ENCODE assay signal across 16 mouse cellular contexts in the genomic region with DNA sequence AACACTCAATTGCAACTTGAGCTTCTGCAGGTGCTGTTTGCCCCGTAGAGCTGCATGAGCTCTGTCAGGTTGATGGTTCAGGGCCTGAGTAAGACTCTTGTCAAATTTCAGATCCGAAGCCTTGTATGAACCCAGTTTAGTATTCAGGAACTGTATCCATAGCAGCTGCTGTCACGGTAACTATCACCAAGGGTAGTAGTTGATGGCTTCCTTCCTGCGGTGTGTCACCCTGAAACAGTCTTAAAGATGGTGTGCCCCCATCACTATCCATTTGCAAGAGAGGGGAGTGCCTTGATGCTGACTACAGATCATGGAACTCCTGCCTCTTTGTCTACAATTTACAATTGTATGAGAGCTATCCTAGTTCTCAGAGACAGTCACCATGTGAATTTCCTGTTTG.
"Had no signal": no experiment of that assay in that cellular context is flagged by ENCODE, and none has a peak within 500 bp of the region (broad histone marks: within the 10 kb centered on the region; RNA-seq: fewer than 3 reads in every experiment).

No protein-coding gene starts in this region.

- H3K4me1 ChIP-seq: limb, embryonic 12.5 days; limb, embryonic 15.5 days had no signal

- H3K27ac ChIP-seq: limb, embryonic 12.5 days; limb, embryonic 15.5 days; liver, embryonic 14.5 days; macrophage; midbrain, embryonic 12.5 days had no signal

- H3K36me3 ChIP-seq: limb, embryonic 12.5 days; limb, embryonic 15.5 days; midbrain, embryonic 12.5 days had no signal

- DNase-seq: kidney, adult 18-20 months; kidney, adult 9 months; kidney, postnatal 14 days; left cerebral cortex, postnatal 4 days; liver, postnatal 0 days; lung, embryonic 14.5 days; thymus, postnatal 25 days had no signal

- H3K4me2 ChIP-seq: limb, embryonic 12.5 days; limb, embryonic 15.5 days; liver, embryonic 11.5 days; lung, embryonic 14.5 days; midbrain, embryonic 12.5 days had no signal

- ATAC-seq: liver, postnatal 0 days; lung, postnatal 0 days; midbrain, embryonic 16.5 days had no signal

- H3K9ac ChIP-seq: limb, embryonic 12.5 days; limb, embryonic 15.5 days; liver, embryonic 14.5 days; liver, postnatal 0 days; lung, embryonic 14.5 days; midbrain, embryonic 12.5 days had no signal

- H3K4me3 ChIP-seq: limb, embryonic 12.5 days; limb, embryonic 15.5 days; midbrain, embryonic 12.5 days; myocyte had no signal

- H3K27me3 ChIP-seq: limb, embryonic 12.5 days; limb, embryonic 15.5 days; midbrain, embryonic 12.5 days had no signal

- H3K9me3 ChIP-seq: limb, embryonic 12.5 days; limb, embryonic 15.5 days; midbrain, embryonic 12.5 days had no signal
